ENCODE assay signal across 9 mouse cellular contexts in genomic region chr5:74196307-74196618, GRCm38 (mm10). TPM values are rescaled to one million over a fixed set of nuclear protein-coding genes. Genes with fewer than 3 reads are reported as not detected.
DNase-seq lines count a peak whose midpoint lies in the region; ATAC-seq lines count a peak whose summit lies in the region.
"Had no signal": no experiment of that assay in that cellular context is flagged by ENCODE, and none has a peak within 500 bp of the region (broad histone marks: within the 10 kb centered on the region; RNA-seq: fewer than 3 reads in every experiment).

No protein-coding gene starts in this region.

- 0% methylated on average over 4 of the region's 4 CpGs for WGBS in hindbrain, embryonic 13.5 days
- WGBS in limb, embryonic 15.5 days, result 4% methylated on average over 4 of the region's 4 CpGs
- 0% methylated on average over 4 of the region's 4 CpGs for WGBS in neural tube, embryonic 11.5 days

- DNase-seq in R1 (ENCODE audit: low read depth, low spot score), result peak; percentile 57
- peak; percentile 70 for DNase-seq in embryo, embryonic 11 days
- no peak for DNase-seq in neural tube, embryonic 11.5 days (ENCODE audit: low spot score)
- no peak for DNase-seq in urinary bladder, postnatal 25 days (ENCODE audit: low spot score)

- no peak overlapping the region for H3K9ac ChIP-seq in hindbrain, embryonic 13.5 days
- H3K9ac ChIP-seq in limb, embryonic 15.5 days, result peak overlapping the region; percentile 98
- no peak overlapping the region for H3K9ac ChIP-seq in neural tube, embryonic 11.5 days (ENCODE audit: low read length)

- 0 out of 2 replicates have a peak overlapping the region, but pooled peaks have one; percentile 76 for H3K27ac ChIP-seq in hindbrain, embryonic 13.5 days
- peak overlapping the region; percentile 93 for H3K27ac ChIP-seq in limb, embryonic 15.5 days
- peak overlapping the region; percentile 79; the same call in 1 of the 2 replicates for H3K27ac ChIP-seq in neural tube, embryonic 11.5 days (ENCODE audit: low read depth, low read length)

- peaks cover 61% of the 10 kb centered on the region for H3K4me1 ChIP-seq in hindbrain, embryonic 13.5 days (replicated peaks)
- peaks cover 65% of the 10 kb centered on the region for H3K4me1 ChIP-seq in limb, embryonic 15.5 days
- H3K4me1 ChIP-seq in neural tube, embryonic 11.5 days (ENCODE audit: control insufficient read depth, insufficient read depth, low read length), result peaks cover 25% of the 10 kb centered on the region

- H3K27me3 ChIP-seq in hindbrain, embryonic 13.5 days, result peaks cover 15% of the 10 kb centered on the region; the same call in 1 of the 2 replicates
- H3K27me3 ChIP-seq in limb, embryonic 15.5 days, result no peaks in the 10 kb centered on the region
- no peaks in the 10 kb centered on the region for H3K27me3 ChIP-seq in neural tube, embryonic 11.5 days (ENCODE audit: control insufficient read depth, insufficient read depth, low read length)

- peak overlapping the region; percentile 90 for H3K4me2 ChIP-seq in hindbrain, embryonic 13.5 days
- peak overlapping the region; percentile 98 for H3K4me2 ChIP-seq in limb, embryonic 15.5 days
- H3K4me2 ChIP-seq in neural tube, embryonic 11.5 days (ENCODE audit: low read depth), result peak overlapping the region; percentile 87

- no peaks in the 10 kb centered on the region for H3K9me3 ChIP-seq in hindbrain, embryonic 13.5 days
- H3K9me3 ChIP-seq in limb, embryonic 15.5 days, result no peaks in the 10 kb centered on the region
- H3K9me3 ChIP-seq in neural tube, embryonic 11.5 days (ENCODE audit: control insufficient read depth, low read length), result no peaks in the 10 kb centered on the region

- H3K4me3 ChIP-seq in hindbrain, embryonic 13.5 days, result peak overlapping the region; percentile 85
- H3K4me3 ChIP-seq in limb, embryonic 15.5 days, result peak overlapping the region; percentile 93
- peak overlapping the region; percentile 90 for H3K4me3 ChIP-seq in neural tube, embryonic 11.5 days (ENCODE audit: low read depth, low read length)

- peaks cover 6% of the 10 kb centered on the region; the same call in 1 of the 2 replicates for H3K36me3 ChIP-seq in hindbrain, embryonic 13.5 days
- H3K36me3 ChIP-seq in limb, embryonic 15.5 days, result peaks cover 20% of the 10 kb centered on the region
- H3K36me3 ChIP-seq in neural tube, embryonic 11.5 days (ENCODE audit: control insufficient read depth, insufficient read depth, low read length), result peaks cover 12% of the 10 kb centered on the region

- no peak for ATAC-seq in hindbrain, embryonic 13.5 days (ENCODE audit: low FRiP score)
- no peak for ATAC-seq in limb, embryonic 15.5 days (ENCODE audit: insufficient number of reproducible peaks, low FRiP score, low TSS enrichment, low read depth)
- ATAC-seq in neural tube, embryonic 11.5 days (ENCODE audit: insufficient read depth, low FRiP score, low TSS enrichment), result no peak
- no peak for ATAC-seq in inflammation-experienced regulatory T-cells, adult 6 months
- ATAC-seq in monocyte, adult 5-6 weeks (replicated peaks; ENCODE audit: insufficient number of reproducible peaks, low FRiP score, low TSS enrichment, poor library complexity, severe bottlenecking), result no peak

RNA-seq across cellular contexts. Expression of gene Rasl11b, which starts 1.2 kb away (rescaled TPM):
- 20.3 and 23.3 TPM in 2 replicates for polyA plus RNA-seq in hindbrain, embryonic 13.5 days (2015; fragmentation: Nextera tagmentation; extraction: Ambion mirVana)
- polyA plus RNA-seq in limb, embryonic 15.5 days (2015; fragmentation: Nextera tagmentation; extraction: Ambion mirVana), result 126 and 133 TPM in 2 replicates
- polyA plus RNA-seq in neural tube, embryonic 11.5 days (2014; fragmentation: Nextera tagmentation; extraction: Ambion mirVana), result 38.7 and 41.3 TPM in 2 replicates
- polyA plus RNA-seq in inflammation-experienced regulatory T-cells, adult 6 months (2017; shearing (Covaris generic)), result 1 to 10 TPM in 2 of 3 experiments, under 1 TPM in 1; 0.53 to 2.9 (median 1.2) TPM
- total RNA-seq in monocyte, adult 5-6 weeks (2017), result 0.57 to 0.78 TPM in 2 of 3 replicates, not detected in the other
- polyA plus RNA-seq: erythroblast, embryonic 14.5 days had no signal

Comparison
In these comparisons a context has a peak if more than half of its experiments do, and no peak if none do; other contexts are left out.
1. DNase-seq: peak in R1 (single experiment) and embryo, embryonic 11 days (single experiment); none in neural tube, embryonic 11.5 days (single experiment) and urinary bladder, postnatal 25 days (single experiment).
2. Peak in every context shown above with its lines, with median percentiles within 50 percentile points of each other: H3K27ac ChIP-seq, H3K4me2 ChIP-seq and H3K4me3 ChIP-seq.